Mouse (Mus musculus) liver, embryonic 15.5 days (tissue): Measurements from ENCODE around the gene Ctsh. TPM values are rescaled to one million over a fixed set of nuclear protein-coding genes. Genes with fewer than 3 reads are reported as not detected.
"Not testable (repeated sequence)": the region's sequence is repeated elsewhere in the genome, so short reads cannot be mapped to it uniquely, and the experiment has no call there.

Source experiments
- ATAC-seq: fragments of 200-750 bp; cut with Nextera tagmentation; 2 replicates; pipeline ENCODE4 v1.8.0; 2017; ENCODE audit warnings: moderate number of reproducible peaks, mild to moderate bottlenecking, moderate library complexity; ENCODE audit not compliant: insufficient read depth
- H3K27ac ChIP-seq: fragments of 300-500 bp; sonication (generic); replicated peaks from 2 replicates; pipeline ENCODE4 v1.5.1; 2015; ENCODE audit warnings: mild to moderate bottlenecking, inconsistent platforms
- H3K27me3 ChIP-seq: fragments of 300-500 bp; sonication (generic); 2 replicates; pipeline ENCODE4 v1.6.1; 2015; ENCODE audit warnings: mild to moderate bottlenecking, inconsistent platforms
- H3K36me3 ChIP-seq: fragments of 300-500 bp; sonication (generic); replicated peaks from 2 replicates; pipeline ENCODE4 v1.6.1; 2015; ENCODE audit warnings: moderate library complexity, mild to moderate bottlenecking, inconsistent platforms
- H3K4me1 ChIP-seq: fragments of 300-500 bp; sonication (generic); replicated peaks from 2 replicates; pipeline ENCODE4 v1.6.1; 2015; ENCODE audit warnings: inconsistent platforms
- H3K4me2 ChIP-seq: fragments of 300-500 bp; sonication (generic); 2 replicates; pipeline ENCODE4 v1.6.1; 2015; ENCODE audit warnings: moderate library complexity, mild to moderate bottlenecking, inconsistent platforms
- H3K4me3 ChIP-seq: fragments of 300-500 bp; sonication (generic); replicated peaks from 2 replicates; pipeline ENCODE4 v1.5.1; 2015; ENCODE audit warnings: mild to moderate bottlenecking, inconsistent platforms
- H3K9ac ChIP-seq: fragments of 300-500 bp; sonication (generic); 2 replicates; pipeline ENCODE4 v1.6.1; 2015; ENCODE audit warnings: moderate library complexity, mild to moderate bottlenecking, inconsistent platforms
- H3K9me3 ChIP-seq: fragments of 300-500 bp; sonication (generic); replicated peaks from 2 replicates; pipeline ENCODE4 v1.6.1; 2016; ENCODE audit warnings: inconsistent platforms
- WGBS: fragments of 180-500 bp; shearing (Covaris S2); methylation state at CpG from one replicate; pipeline ENCODE4 v1.1.7; 2015; ENCODE audit warnings: mixed read lengths; ENCODE audit not compliant: insufficient replicate concordance; 5-methylcytosine and 5-hydroxymethylcytosine counted together
- polyA plus RNA-seq: library from polyadenylated mRNA; unstranded; fragments of >200 nt; fragmentation: Nextera tagmentation; extraction: Ambion mirVana; gene quantifications from 2 replicates; pipeline ENCODE4 v1.2.1, GENCODE M21; 2015

Gene Ctsh
- polyA plus RNA-seq, 1 experiment from 2014 or later = 123 TPM

- not testable (repeated sequence) for ATAC-seq, H3K4me2 ChIP-seq, H3K9me3 ChIP-seq, H3K27ac ChIP-seq, H3K27me3 ChIP-seq, H3K4me1 ChIP-seq, H3K36me3 ChIP-seq, H3K4me3 ChIP-seq, H3K9ac ChIP-seq
- WGBS = 70% methylated on average over 6 of the region's 6 CpGs
These were observed 28.0 kb downstream of the Ctsh start for GRCm38 (mm10) chr9:90081961-90082360.

GRCm38 (mm10) chr9:90082992-90083391 lies 29.0 kb downstream of the Ctsh start:
- no peak overlapping the region for H3K27ac ChIP-seq
- H3K27me3 ChIP-seq = no peaks in the 10 kb centered on the region
- no peak for ATAC-seq
- H3K4me1 ChIP-seq = no peaks in the 10 kb centered on the region
- H3K4me3 ChIP-seq = no peak overlapping the region
- H3K9me3 ChIP-seq = no peaks in the 10 kb centered on the region
- 68% methylated on average over 1 of the region's 1 CpGs for WGBS
- peaks cover 11% of the 10 kb centered on the region; the same call in 1 of the 2 replicates for H3K36me3 ChIP-seq
- no peak overlapping the region for H3K9ac ChIP-seq
- H3K4me2 ChIP-seq = no peak overlapping the region

GRCm38 (mm10) chr9:90084152-90084551 lies 30.2 kb downstream of the Ctsh start:
- WGBS = 76% methylated on average over 3 of the region's 3 CpGs

GRCm38 (mm10) chr9:90084766-90085468 lies 31.0 kb downstream of the Ctsh start:
- no peak overlapping the region for H3K4me3 ChIP-seq
- no peak overlapping the region for H3K9ac ChIP-seq
- peaks cover 26% of the 10 kb centered on the region for H3K36me3 ChIP-seq
- no peaks in the 10 kb centered on the region for H3K27me3 ChIP-seq
- no peaks in the 10 kb centered on the region for H3K4me1 ChIP-seq
- H3K27ac ChIP-seq = no peak overlapping the region
- no peak overlapping the region for H3K4me2 ChIP-seq
- WGBS = 66% methylated on average over 8 of the region's 8 CpGs
- no peaks in the 10 kb centered on the region for H3K9me3 ChIP-seq
- no peak for ATAC-seq

More at GRCm38 (mm10) chr9:90084152-90084551, 30.2 kb downstream of the Ctsh start:
- H3K4me1 ChIP-seq = no peaks in the 10 kb centered on the region
- no peaks in the 10 kb centered on the region for H3K9me3 ChIP-seq
- no peak for ATAC-seq
- H3K36me3 ChIP-seq = peaks cover 19% of the 10 kb centered on the region
- no peak overlapping the region for H3K27ac ChIP-seq
- H3K27me3 ChIP-seq = no peaks in the 10 kb centered on the region
- no peak overlapping the region for H3K9ac ChIP-seq
- no peak overlapping the region for H3K4me2 ChIP-seq
- H3K4me3 ChIP-seq = no peak overlapping the region

- Histone ChIP-seq H3K27ac (no peak overlapping the region), H3K4me2 (no peak overlapping the region), H3K9ac (no peak overlapping the region), H3K4me3 (no peak overlapping the region), H3K4me1 (no peaks in the 10 kb centered on the region), H3K9me3 (no peaks in the 10 kb centered on the region), H3K27me3 (no peaks in the 10 kb centered on the region), H3K36me3 (peaks cover 52% of the 10 kb centered on the region)
- ATAC-seq = no peak
- WGBS = 69% methylated on average over 2 of the region's 2 CpGs
These were observed 34.0 kb downstream of the Ctsh start for GRCm38 (mm10) chr9:90087906-90088485.

- no peak overlapping the region for H3K9ac ChIP-seq
- no peak overlapping the region for H3K4me2 ChIP-seq
- H3K4me3 ChIP-seq = no peak overlapping the region
- peaks cover 64% of the 10 kb centered on the region for H3K36me3 ChIP-seq
- no peak for ATAC-seq
- H3K27ac ChIP-seq = no peak overlapping the region
- H3K9me3 ChIP-seq = no peaks in the 10 kb centered on the region
- no peaks in the 10 kb centered on the region for H3K4me1 ChIP-seq
- no peaks in the 10 kb centered on the region for H3K27me3 ChIP-seq
- 83% methylated on average over 6 of the region's 6 CpGs for WGBS
These were observed 35.6 kb downstream of the Ctsh start for GRCm38 (mm10) chr9:90089339-90090104.

- no peaks in the 10 kb centered on the region for H3K27me3 ChIP-seq
- no peak for ATAC-seq
- no peaks in the 10 kb centered on the region for H3K9me3 ChIP-seq
- WGBS = 76% methylated on average over 5 of the region's 5 CpGs
- peaks cover 92% of the 10 kb centered on the region for H3K36me3 ChIP-seq
- no peak overlapping the region for H3K27ac ChIP-seq
- H3K9ac ChIP-seq = no peak overlapping the region
- no peak overlapping the region for H3K4me3 ChIP-seq
- no peaks in the 10 kb centered on the region for H3K4me1 ChIP-seq
- no peak overlapping the region for H3K4me2 ChIP-seq
These were observed 45.0 kb downstream of the Ctsh start for GRCm38 (mm10) chr9:90098934-90099333.

- 0 out of 2 replicates have a peak, but pooled peaks have one; percentile 25 for ATAC-seq
- no peak overlapping the region for H3K4me2 ChIP-seq
- no peak overlapping the region for H3K27ac ChIP-seq
- H3K9me3 ChIP-seq = no peaks in the 10 kb centered on the region
- no peak overlapping the region for H3K9ac ChIP-seq
- H3K4me3 ChIP-seq = no peak overlapping the region
- no peaks in the 10 kb centered on the region for H3K27me3 ChIP-seq
- H3K36me3 ChIP-seq = peaks cover 90% of the 10 kb centered on the region
- WGBS = 67% methylated on average over 2 of the region's 2 CpGs
- no peaks in the 10 kb centered on the region for H3K4me1 ChIP-seq
These were observed 46.8 kb downstream of the Ctsh start for GRCm38 (mm10) chr9:90100760-90101159.

GRCm38 (mm10) chr9:90105462-90105861 lies 51.5 kb downstream of the Ctsh start:
- no peaks in the 10 kb centered on the region for H3K9me3 ChIP-seq

GRCm38 (mm10) chr9:90106915-90107314 lies 53.0 kb downstream of the Ctsh start:
- no peak overlapping the region for H3K4me2 ChIP-seq
- no peak overlapping the region for H3K27ac ChIP-seq
- H3K36me3 ChIP-seq = peaks cover 62% of the 10 kb centered on the region
- peaks cover 23% of the 10 kb centered on the region for H3K4me1 ChIP-seq
- ATAC-seq = no peak
- H3K27me3 ChIP-seq = no peaks in the 10 kb centered on the region
- no peaks in the 10 kb centered on the region for H3K9me3 ChIP-seq
- H3K9ac ChIP-seq = no peak overlapping the region
- no peak overlapping the region for H3K4me3 ChIP-seq
- 82% methylated on average over 1 of the region's 1 CpGs for WGBS

More at GRCm38 (mm10) chr9:90105462-90105861, 51.5 kb downstream of the Ctsh start:
- ATAC-seq = no peak
- H3K27ac ChIP-seq = no peak overlapping the region
- peaks cover 75% of the 10 kb centered on the region for H3K36me3 ChIP-seq
- peaks cover 12% of the 10 kb centered on the region for H3K4me1 ChIP-seq
- no peak overlapping the region for H3K4me3 ChIP-seq
- no peak overlapping the region for H3K4me2 ChIP-seq
- H3K27me3 ChIP-seq = no peaks in the 10 kb centered on the region
- WGBS = 74% methylated on average over 1 of the region's 1 CpGs
- H3K9ac ChIP-seq = no peak overlapping the region

- H3K9ac ChIP-seq = no peak overlapping the region
- H3K36me3 ChIP-seq = peaks cover 50% of the 10 kb centered on the region
- H3K4me3 ChIP-seq = no peak overlapping the region
- H3K9me3 ChIP-seq = no peaks in the 10 kb centered on the region
- ATAC-seq = no peak
- no peak overlapping the region for H3K4me2 ChIP-seq
- H3K4me1 ChIP-seq = peaks cover 34% of the 10 kb centered on the region
- no peaks in the 10 kb centered on the region for H3K27me3 ChIP-seq
- no peak overlapping the region; the same call in 1 of the 2 replicates for H3K27ac ChIP-seq
These were observed 54.3 kb downstream of the Ctsh start for GRCm38 (mm10) chr9:90108272-90108671.
